Mouse (Mus musculus): ENCODE data around the gene Slco6d1. TPM values are rescaled to one million over a fixed set of nuclear protein-coding genes. Genes with fewer than 3 reads are reported as not detected.
"Not testable (repeated sequence)": the region's sequence is repeated elsewhere in the genome, so short reads cannot be mapped to it uniquely, and the experiment has no call there.

Gene Slco6d1
- polyA plus RNA-seq, 1 experiment: not detected

- Histone ChIP-seq H3K9ac (ENCODE audit: low read depth, poor library complexity, severe bottlenecking) (no peak overlapping the region), H3K27me3 (ENCODE audit: control insufficient read depth, insufficient read depth, low read length, poor library complexity, severe bottlenecking) (no peaks in the 10 kb centered on the region), H3K27ac (ENCODE audit: insufficient read depth, low read length) (no peak overlapping the region), H3K9me3 (replicated peaks; ENCODE audit: control insufficient read depth, insufficient read depth, low read length, poor library complexity, severe bottlenecking) (no peaks in the 10 kb centered on the region), H3K36me3 (ENCODE audit: control insufficient read depth, insufficient read depth, low read length, poor library complexity, severe bottlenecking) (no peaks in the 10 kb centered on the region), H3K4me3 (ENCODE audit: low read depth, low read length) (no peak overlapping the region), H3K4me1 (ENCODE audit: control insufficient read depth, insufficient read depth, low read length) (no peaks in the 10 kb centered on the region)
- TF ChIP-seq CTCF (IDR thresholded peaks at IDR 0.05; ENCODE audit: low read depth, low read length): no peak
- no peak for TF ChIP-seq POLR2A (IDR thresholded peaks at IDR 0.05; ENCODE audit: insufficient read depth, low read length)
- TF ChIP-seq EP300 (IDR thresholded peaks at IDR 0.05; ENCODE audit: insufficient read depth, low read depth, low read length): no peak
Measured at GRCm38 (mm10) chr1:98505982-98506381, 85.1 kb downstream of the Slco6d1 start.

GRCm38 (mm10) chr1:98522977-98523376 lies 102.1 kb downstream of the Slco6d1 start:
- H3K9me3 ChIP-seq (replicated peaks; ENCODE audit: control insufficient read depth, insufficient read depth, low read length, poor library complexity, severe bottlenecking): no peaks in the 10 kb centered on the region
- no peak overlapping the region for H3K9ac ChIP-seq (ENCODE audit: low read depth, poor library complexity, severe bottlenecking)
- H3K36me3 ChIP-seq (ENCODE audit: control insufficient read depth, insufficient read depth, low read length, poor library complexity, severe bottlenecking): no peaks in the 10 kb centered on the region
- no peaks in the 10 kb centered on the region for H3K4me1 ChIP-seq (ENCODE audit: control insufficient read depth, insufficient read depth, low read length)
- no peak overlapping the region for H3K4me3 ChIP-seq (ENCODE audit: low read depth, low read length)
- H3K27ac ChIP-seq (ENCODE audit: insufficient read depth, low read length): no peak overlapping the region
- H3K27me3 ChIP-seq (ENCODE audit: control insufficient read depth, insufficient read depth, low read length, poor library complexity, severe bottlenecking): no peaks in the 10 kb centered on the region
- TF ChIP-seq POLR2A (IDR thresholded peaks at IDR 0.05; ENCODE audit: insufficient read depth, low read length) (no peak), EP300 (IDR thresholded peaks at IDR 0.05; ENCODE audit: insufficient read depth, low read depth, low read length) (no peak), CTCF (IDR thresholded peaks at IDR 0.05; ENCODE audit: low read depth, low read length) (no peak)

- Histone ChIP-seq H3K27ac (ENCODE audit: insufficient read depth, low read length) (no peak overlapping the region), H3K9ac (ENCODE audit: low read depth, poor library complexity, severe bottlenecking) (no peak overlapping the region), H3K9me3 (replicated peaks; ENCODE audit: control insufficient read depth, insufficient read depth, low read length, poor library complexity, severe bottlenecking) (no peaks in the 10 kb centered on the region), H3K4me1 (ENCODE audit: control insufficient read depth, insufficient read depth, low read length) (no peaks in the 10 kb centered on the region), H3K27me3 (ENCODE audit: control insufficient read depth, insufficient read depth, low read length, poor library complexity, severe bottlenecking) (no peaks in the 10 kb centered on the region), H3K4me3 (ENCODE audit: low read depth, low read length) (no peak overlapping the region), H3K36me3 (ENCODE audit: control insufficient read depth, insufficient read depth, low read length, poor library complexity, severe bottlenecking) (no peaks in the 10 kb centered on the region)
- TF ChIP-seq EP300 (IDR thresholded peaks at IDR 0.05; ENCODE audit: insufficient read depth, low read depth, low read length) (no peak), CTCF (IDR thresholded peaks at IDR 0.05; ENCODE audit: low read depth, low read length) (no peak), POLR2A (IDR thresholded peaks at IDR 0.05; ENCODE audit: insufficient read depth, low read length) (no peak)
Measured at GRCm38 (mm10) chr1:98523537-98523936, 102.6 kb downstream of the Slco6d1 start.

- H3K9me3 ChIP-seq (replicated peaks; ENCODE audit: control insufficient read depth, insufficient read depth, low read length, poor library complexity, severe bottlenecking); H3K27ac ChIP-seq (ENCODE audit: insufficient read depth, low read length); H3K36me3 ChIP-seq (ENCODE audit: control insufficient read depth, insufficient read depth, low read length, poor library complexity, severe bottlenecking); H3K4me3 ChIP-seq (ENCODE audit: low read depth, low read length); H3K27me3 ChIP-seq (ENCODE audit: control insufficient read depth, insufficient read depth, low read length, poor library complexity, severe bottlenecking); H3K4me1 ChIP-seq (ENCODE audit: control insufficient read depth, insufficient read depth, low read length); H3K9ac ChIP-seq (ENCODE audit: low read depth, poor library complexity, severe bottlenecking): not testable (repeated sequence)
Measured at GRCm38 (mm10) chr1:98528368-98528767, 107.4 kb downstream of the Slco6d1 start.

GRCm38 (mm10) chr1:98545372-98545771 lies 124.4 kb downstream of the Slco6d1 start:
- Histone ChIP-seq H3K27ac (ENCODE audit: insufficient read depth, low read length) (no peak overlapping the region), H3K4me1 (ENCODE audit: control insufficient read depth, insufficient read depth, low read length) (no peaks in the 10 kb centered on the region), H3K27me3 (ENCODE audit: control insufficient read depth, insufficient read depth, low read length, poor library complexity, severe bottlenecking) (no peaks in the 10 kb centered on the region), H3K4me3 (ENCODE audit: low read depth, low read length) (no peak overlapping the region), H3K9me3 (replicated peaks; ENCODE audit: control insufficient read depth, insufficient read depth, low read length, poor library complexity, severe bottlenecking) (no peaks in the 10 kb centered on the region), H3K9ac (ENCODE audit: low read depth, poor library complexity, severe bottlenecking) (no peak overlapping the region), H3K36me3 (ENCODE audit: control insufficient read depth, insufficient read depth, low read length, poor library complexity, severe bottlenecking) (no peaks in the 10 kb centered on the region)
- no peak for TF ChIP-seq CTCF (IDR thresholded peaks at IDR 0.05; ENCODE audit: low read depth, low read length)
- no peak for TF ChIP-seq EP300 (IDR thresholded peaks at IDR 0.05; ENCODE audit: insufficient read depth, low read depth, low read length)
- no peak for TF ChIP-seq POLR2A (IDR thresholded peaks at IDR 0.05; ENCODE audit: insufficient read depth, low read length)

GRCm38 (mm10) chr1:98554388-98554787 lies 133.5 kb downstream of the Slco6d1 start:
- no peaks in the 10 kb centered on the region for H3K27me3 ChIP-seq (ENCODE audit: control insufficient read depth, insufficient read depth, low read length, poor library complexity, severe bottlenecking)
- no peaks in the 10 kb centered on the region for H3K36me3 ChIP-seq (ENCODE audit: control insufficient read depth, insufficient read depth, low read length, poor library complexity, severe bottlenecking)
- TF ChIP-seq POLR2A (IDR thresholded peaks at IDR 0.05; ENCODE audit: insufficient read depth, low read length) (no peak), CTCF (IDR thresholded peaks at IDR 0.05; ENCODE audit: low read depth, low read length) (no peak), EP300 (IDR thresholded peaks at IDR 0.05; ENCODE audit: insufficient read depth, low read depth, low read length) (no peak)
- no peaks in the 10 kb centered on the region for H3K4me1 ChIP-seq (ENCODE audit: control insufficient read depth, insufficient read depth, low read length)
- no peak overlapping the region for H3K9ac ChIP-seq (ENCODE audit: low read depth, poor library complexity, severe bottlenecking)
- H3K9me3 ChIP-seq (replicated peaks; ENCODE audit: control insufficient read depth, insufficient read depth, low read length, poor library complexity, severe bottlenecking): no peaks in the 10 kb centered on the region
- H3K27ac ChIP-seq (ENCODE audit: insufficient read depth, low read length): no peak overlapping the region
- H3K4me3 ChIP-seq (ENCODE audit: low read depth, low read length): no peak overlapping the region
